Mouse (Mus musculus) Patski (cell line): ENCODE results near the gene Rplp1. TPM values are rescaled to one million over a fixed set of nuclear protein-coding genes. Genes with fewer than 3 reads are reported as not detected.

Experiments used
- ATAC-seq: fragments of 100-300 bp; one replicate; pipeline ENCODE4 v1.8.0; 2021
- CTCF ChIA-PET: fragments of 350-600 bp; sonication (Branson Sonifier 250); formaldehyde crosslinking; loops from one replicate; lab custom pipeline; 2022; ENCODE audit warnings: inconsistent platforms; lab: Charles Lee
- POLR2A ChIA-PET: fragments of 350-600 bp; sonication (Branson Sonifier 250); formaldehyde crosslinking; loops from one replicate; lab custom pipeline; 2022; ENCODE audit warnings: antibody characterized with exemption, inconsistent platforms; lab: Charles Lee
- DNase-seq: peaks from one replicate; pipeline ENCODE4 v3.0.0-alpha.2; 2011; ENCODE audit warnings: low read depth, low spot score
- H3K27me3 ChIP-seq: fragments of 371-371 bp; one replicate; pipeline ENCODE4 v1.5.1; 2021
- CTCF ChIP-seq: fragments of 100-300 bp; IDR thresholded peaks from one replicate; pipeline ENCODE4 v1.5.1; 2021
- in situ Hi-C: fragments of 300-500 bp; cut with MboI; formaldehyde crosslinking; loops from 3 replicates; pipeline ENCODE4 v1.11.1; 2018; ENCODE audit warnings: low pct_unique_long_range_greater_than_20kb, mixed read lengths
- polyA plus RNA-seq: library from polyadenylated mRNA; unstranded; gene quantifications from one replicate; pipeline ENCODE4 v1.2.3, GENCODE M21; 2021

The Rplp1 gene
- polyA plus RNA-seq, 1 experiment from 2014 or later = 3,038 TPM

DNA sequence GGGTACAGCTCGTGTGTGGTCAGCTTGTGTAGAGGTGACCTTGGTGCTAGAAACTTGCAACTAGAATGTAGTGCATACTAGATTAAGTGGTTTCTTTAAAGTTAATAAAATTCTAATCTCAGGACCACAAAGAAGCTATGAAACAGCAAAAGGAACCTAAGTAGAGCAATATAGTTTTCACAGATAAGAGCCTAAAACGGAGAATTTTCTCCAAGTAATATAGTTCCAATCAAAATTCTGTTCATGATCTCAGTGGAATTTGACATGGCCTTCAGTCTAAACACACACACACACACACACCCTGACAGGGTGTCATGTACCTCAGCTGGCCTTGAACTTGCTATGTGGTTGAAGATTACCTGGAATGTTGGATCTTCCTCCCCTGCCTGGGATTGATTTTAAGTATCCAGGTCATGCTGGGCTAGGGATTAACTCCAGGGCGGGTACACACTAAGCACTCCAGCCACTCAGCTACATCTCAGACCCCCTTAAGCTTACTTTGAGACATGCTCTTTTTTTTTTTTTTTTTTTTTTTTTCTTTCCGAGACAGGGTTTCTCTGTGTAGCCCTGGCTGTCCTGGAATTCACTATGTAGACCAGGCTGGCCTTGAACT is 1.2 kb upstream of the Rplp1 start:
- ATAC-seq = no peak
- no peak for TF ChIP-seq CTCF
- in situ Hi-C loops = no loop called here
- H3K27me3 ChIP-seq = no peaks in the 10 kb centered on the region
- POLR2A ChIA-PET = interaction anchor here (1.4 kb wide), 1 partner anchor 21 kb away, joined by 4 read pairs; no protein-coding TSS in a partner anchor
- CTCF ChIA-PET = interaction anchor here (0.7 to 1.1 kb wide), 3 partner anchors 9 to 1057 kb away, joined by 3 to 5 read pairs (median 3); no protein-coding TSS in a partner anchor
- no peak for DNase-seq

DNA sequence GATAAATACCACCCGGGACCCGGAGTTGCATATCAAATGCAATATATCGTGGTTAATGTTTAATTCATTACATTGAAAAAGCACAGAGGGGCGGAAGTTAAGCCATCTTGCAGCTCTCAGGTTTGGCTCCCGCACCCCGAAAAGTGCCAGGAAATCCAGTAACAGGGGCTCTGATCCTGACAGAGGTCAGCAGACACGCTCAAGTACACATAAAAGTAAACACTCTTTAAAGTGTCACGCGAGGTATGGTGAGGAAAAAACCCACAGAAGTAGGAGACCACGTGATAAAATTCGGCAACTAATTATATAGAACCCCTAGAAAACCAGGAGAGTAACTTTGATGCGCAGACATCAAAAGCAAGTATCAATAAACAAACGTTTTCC is 567 bp upstream of the Rplp1 start:
- no peak for ATAC-seq

DNA sequence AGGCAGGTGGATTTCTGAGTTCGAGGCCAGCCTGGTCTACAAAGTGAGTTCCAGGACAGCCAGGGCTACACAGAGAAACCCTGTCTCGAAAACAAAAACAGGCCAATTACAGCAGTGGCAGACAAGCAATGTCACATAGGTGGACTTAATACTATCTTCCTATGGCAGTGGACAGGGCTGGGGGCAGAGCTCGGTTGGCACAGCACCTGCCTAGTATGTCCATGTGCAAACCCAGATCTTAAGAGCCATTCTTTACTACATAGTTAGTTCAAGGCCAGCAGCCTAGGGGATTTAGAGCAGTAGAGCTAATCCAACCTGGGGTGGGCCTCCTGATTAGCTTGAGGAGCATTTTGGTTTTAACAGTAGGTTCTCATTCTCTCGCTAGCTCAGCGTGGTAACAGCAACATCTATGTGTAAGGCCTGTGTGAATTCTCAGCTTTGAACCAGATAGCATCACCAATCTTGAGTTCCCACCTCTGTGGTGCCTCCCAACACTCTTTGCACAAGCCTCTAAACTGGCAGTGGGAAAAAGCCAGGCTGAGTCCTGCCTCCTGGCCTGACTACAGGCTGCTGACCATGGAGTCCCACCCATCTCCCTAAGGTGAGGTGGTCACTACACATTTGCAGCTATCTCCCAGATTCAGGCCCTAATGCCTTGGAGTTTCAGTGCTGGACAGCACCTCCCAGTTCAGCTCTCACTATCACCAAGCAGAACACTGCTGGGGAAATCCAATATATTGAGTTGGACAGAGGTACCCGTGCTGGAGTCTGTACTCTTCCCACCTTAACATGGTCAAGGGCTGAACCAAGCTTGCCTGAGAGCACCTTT is 2.8 kb downstream of the Rplp1 start:
- no peak for DNase-seq
- no peaks in the 10 kb centered on the region for H3K27me3 ChIP-seq
- CTCF ChIA-PET = interaction anchor here (0.8 kb wide), 1 partner anchor 30 kb away, joined by 4 read pairs; no protein-coding TSS in a partner anchor
- TF ChIP-seq CTCF = no peak
- in situ Hi-C loops = no loop called here
- ATAC-seq = no peak
- POLR2A ChIA-PET = no interaction called here

More for the DNA sequence above, 567 bp upstream of the Rplp1 start:
- in situ Hi-C loops = no loop called here
- ChIA-PET POLR2A (interaction anchor here (1.1 to 1.4 kb wide), 3 partner anchors 15 to 26 kb away, joined by 3 to 4 read pairs (median 3); no protein-coding TSS in a partner anchor), CTCF (interaction anchor here (1.1 kb wide), 1 partner anchor 10 kb away, joined by 5 read pairs; no protein-coding TSS in a partner anchor)
- no peaks in the 10 kb centered on the region for H3K27me3 ChIP-seq
- no peak for DNase-seq
- no peak for TF ChIP-seq CTCF

GRCm38 (mm10) chr9:61910526-61911256 is 3.7 kb downstream of the Rplp1 start:
- in situ Hi-C loops = no loop called here

GRCm38 (mm10) chr9:61909633-61910032 is 4.7 kb downstream of the Rplp1 start:
- in situ Hi-C loops = no loop called here
- ATAC-seq (no peak), DNase-seq (no peak)
- H3K27me3 ChIP-seq = no peaks in the 10 kb centered on the region
- TF ChIP-seq CTCF = no peak
- ChIA-PET CTCF (interaction anchor here (1.2 to 1.4 kb wide), 2 partner anchors 12 to 35 kb away, joined by 3 read pairs; no protein-coding TSS in a partner anchor), POLR2A (no interaction called here)

More at GRCm38 (mm10) chr9:61910526-61911256, 3.7 kb downstream of the Rplp1 start:
- H3K27me3 ChIP-seq = no peaks in the 10 kb centered on the region
- POLR2A ChIA-PET = no interaction called here
- no peak for DNase-seq
- no peak for TF ChIP-seq CTCF
- ATAC-seq = no peak
- CTCF ChIA-PET = interaction anchor here (0.8 to 1.4 kb wide), 2 partner anchors 31 to 34 kb away, joined by 3 to 4 read pairs; no protein-coding TSS in a partner anchor

DNA sequence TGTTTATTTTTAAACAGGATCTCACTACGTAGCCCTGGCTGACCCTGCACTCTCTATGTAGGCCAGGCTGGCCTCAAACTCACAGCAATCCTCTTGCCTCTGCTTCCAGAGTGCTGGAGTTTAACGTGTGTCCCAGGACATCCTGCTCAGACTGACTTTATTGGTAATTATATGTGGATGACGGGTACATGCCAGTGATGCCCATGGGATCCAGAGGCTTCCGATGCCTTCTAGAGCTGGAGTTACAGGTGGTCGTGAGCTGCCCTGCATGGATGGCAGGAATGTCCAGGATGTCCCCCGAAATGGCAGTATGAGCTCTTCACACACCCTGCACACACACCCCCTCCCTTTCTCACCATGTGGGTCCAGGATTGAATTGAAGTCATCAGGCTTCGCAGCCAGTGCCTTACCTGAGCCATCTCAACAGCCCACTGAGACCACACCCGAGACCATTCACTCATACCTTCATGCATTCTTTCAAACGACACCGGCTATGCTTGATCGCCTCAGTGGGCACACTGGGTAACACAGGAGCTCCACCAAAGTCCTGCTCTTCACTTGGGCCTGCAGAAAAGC is 5.4 kb downstream of the Rplp1 start:
- TF ChIP-seq CTCF = no peak
- no peak for DNase-seq
- no peak for ATAC-seq
- ChIA-PET POLR2A (no interaction called here), CTCF (interaction anchor here (1.2 kb wide), 1 partner anchor 11 kb away, joined by 3 read pairs; no protein-coding TSS in a partner anchor)
- in situ Hi-C loops = no loop called here
- no peaks in the 10 kb centered on the region for H3K27me3 ChIP-seq

DNA sequence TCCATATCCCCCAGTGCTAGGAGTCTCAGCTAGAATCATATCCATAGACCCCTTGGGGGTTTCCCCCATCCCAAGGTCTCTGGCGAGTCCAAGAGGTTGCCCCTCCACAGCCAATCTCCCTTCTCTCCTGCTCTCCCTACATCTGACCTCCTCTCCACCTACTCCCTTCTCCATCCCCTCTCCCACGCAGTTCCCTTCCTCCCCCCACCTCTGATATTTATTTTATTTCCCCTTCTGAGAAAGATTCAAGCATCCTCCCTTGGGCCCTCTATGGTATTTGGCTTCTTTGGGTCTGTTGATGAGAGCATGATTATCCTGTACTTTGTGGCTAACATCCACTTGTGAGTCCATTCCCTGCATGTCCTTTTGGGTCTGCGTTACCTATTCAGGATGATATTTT is 6.0 kb downstream of the Rplp1 start:
- ChIA-PET CTCF (no interaction called here), POLR2A (no interaction called here)
- TF ChIP-seq CTCF = no peak
- DNase-seq (no peak), ATAC-seq (no peak)
- H3K27me3 ChIP-seq = no peaks in the 10 kb centered on the region
- in situ Hi-C loops = no loop called here

GRCm38 (mm10) chr9:61907621-61908295 is 6.6 kb downstream of the Rplp1 start:
- ATAC-seq (no peak), DNase-seq (no peak)
- no peaks in the 10 kb centered on the region for H3K27me3 ChIP-seq
- in situ Hi-C loops = no loop called here
- ChIA-PET CTCF (no interaction called here), POLR2A (no interaction called here)
- no peak for TF ChIP-seq CTCF

GRCm38 (mm10) chr9:61906912-61907311 is 7.4 kb downstream of the Rplp1 start:
- in situ Hi-C loops = no loop called here
- ChIA-PET CTCF (no interaction called here), POLR2A (no interaction called here)
- DNase-seq (no peak), ATAC-seq (no peak)
- peaks cover 4% of the 10 kb centered on the region for H3K27me3 ChIP-seq
- no peak for TF ChIP-seq CTCF
